Mouse (Mus musculus) olfactory bulb, adult 2 months (tissue): ENCODE measurements at regions not wholly inside any gene's neighbourhood (a gene's known extent, or its start where the extent isn't known, plus 50 kb on each side); places are given as distances from the start of the nearest gene placed in this dataset.

Experiments used
- H3K27ac ChIP-seq: fragments of 200-500 bp; 2 replicates; pipeline ENCODE4 v1.5.1; 2012; ENCODE audit warnings: low read depth, low read length; ENCODE audit not compliant: insufficient read depth
- H3K4me1 ChIP-seq: fragments of 200-500 bp; 2 replicates; pipeline ENCODE4 v1.6.1; 2012; ENCODE audit warnings: low read length; ENCODE audit not compliant: control insufficient read depth, insufficient read depth
- H3K4me3 ChIP-seq: fragments of 200-500 bp; 2 replicates; pipeline ENCODE4 v1.5.1; 2012; ENCODE audit warnings: mild to moderate bottlenecking, low read depth, low read length, moderate library complexity; ENCODE audit not compliant: insufficient read depth
- CTCF ChIP-seq: fragments of 200-500 bp; IDR thresholded peaks from 2 replicates; pipeline ENCODE4 v1.5.1; 2012; ENCODE audit warnings: low read depth, mild to moderate bottlenecking, low read length, moderate library complexity; ENCODE audit not compliant: insufficient read depth
- POLR2A ChIP-seq: fragments of 200-500 bp; IDR thresholded peaks from 2 replicates; pipeline ENCODE4 v1.6.1; 2012; ENCODE audit warnings: mild to moderate bottlenecking, low read depth, low read length, moderate library complexity; ENCODE audit not compliant: insufficient read depth
- WGBS: fragments of 180-500 bp; shearing (Covaris S2); methylation state at CpG from one replicate; pipeline ENCODE4 v1.1.7; 2018; 5-methylcytosine and 5-hydroxymethylcytosine counted together

- H3K4me3 ChIP-seq = no peak overlapping the region
- no peak overlapping the region for H3K27ac ChIP-seq
- TF ChIP-seq CTCF (no peak), POLR2A (no peak)
- H3K4me1 ChIP-seq = no peaks in the 10 kb centered on the region
- WGBS = 75% methylated on average over 12 of the region's 12 CpGs
Measured at GRCm38 (mm10) chr1:71938323-71939007, 273.6 kb downstream of the Mreg start.

- 87% methylated on average over 8 of the region's 8 CpGs for WGBS
- TF ChIP-seq POLR2A (no peak), CTCF (no peak)
Measured at GRCm38 (mm10) chr1:71937922-71938321, 274.2 kb downstream of the Mreg start.

GRCm38 (mm10) chr1:71937168-71937567 lies 274.9 kb downstream of the Mreg start:
- H3K4me3 ChIP-seq = no peak overlapping the region
- no peak for TF ChIP-seq CTCF
- no peak for TF ChIP-seq POLR2A
- no peaks in the 10 kb centered on the region for H3K4me1 ChIP-seq
- 83% methylated on average over 3 of the region's 3 CpGs for WGBS
- no peak overlapping the region for H3K27ac ChIP-seq

More at GRCm38 (mm10) chr1:71937922-71938321, 274.2 kb downstream of the Mreg start:
- no peak overlapping the region for H3K27ac ChIP-seq
- H3K4me3 ChIP-seq = no peak overlapping the region
- no peaks in the 10 kb centered on the region for H3K4me1 ChIP-seq

GRCm38 (mm10) chr1:71936501-71937129 lies 275.5 kb downstream of the Mreg start:
- Histone ChIP-seq H3K4me3 (no peak overlapping the region), H3K27ac (no peak overlapping the region), H3K4me1 (no peaks in the 10 kb centered on the region)
- WGBS = 84% methylated on average over 5 of the region's 5 CpGs
- no peak for TF ChIP-seq CTCF
- TF ChIP-seq POLR2A = no peak

GRCm38 (mm10) chr1:71925501-71925900 lies 272.5 kb upstream of the Fn1 start:
- WGBS = 96% methylated on average over 2 of the region's 2 CpGs
- Histone ChIP-seq H3K27ac (no peak overlapping the region), H3K4me3 (no peak overlapping the region), H3K4me1 (no peaks in the 10 kb centered on the region)
- no peak for TF ChIP-seq CTCF
- no peak for TF ChIP-seq POLR2A

DNA sequence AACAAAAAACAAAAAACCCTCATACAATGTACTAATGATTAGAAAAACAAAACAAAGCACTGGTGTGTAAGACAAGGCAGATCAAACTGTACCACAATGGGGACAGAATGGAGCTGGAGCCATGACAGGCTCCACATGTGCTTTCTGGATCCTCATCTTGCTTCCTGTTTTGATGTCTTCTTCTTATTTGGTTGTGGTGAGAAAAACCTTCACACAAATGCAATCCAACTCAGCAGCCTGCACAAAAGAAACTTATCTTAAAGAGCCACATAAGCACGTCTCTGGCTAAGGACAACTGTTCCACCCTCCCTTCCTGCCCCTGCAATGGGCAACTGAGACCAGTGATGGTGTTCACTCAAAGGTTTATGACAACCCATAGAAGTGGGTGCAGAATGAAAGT lies 271.9 kb upstream of the Fn1 start:
- 93% methylated on average over 1 of the region's 1 CpGs for WGBS
- no peak overlapping the region for H3K4me3 ChIP-seq
- H3K27ac ChIP-seq = no peak overlapping the region
- TF ChIP-seq POLR2A (no peak), CTCF (no peak)
- H3K4me1 ChIP-seq = no peaks in the 10 kb centered on the region

DNA sequence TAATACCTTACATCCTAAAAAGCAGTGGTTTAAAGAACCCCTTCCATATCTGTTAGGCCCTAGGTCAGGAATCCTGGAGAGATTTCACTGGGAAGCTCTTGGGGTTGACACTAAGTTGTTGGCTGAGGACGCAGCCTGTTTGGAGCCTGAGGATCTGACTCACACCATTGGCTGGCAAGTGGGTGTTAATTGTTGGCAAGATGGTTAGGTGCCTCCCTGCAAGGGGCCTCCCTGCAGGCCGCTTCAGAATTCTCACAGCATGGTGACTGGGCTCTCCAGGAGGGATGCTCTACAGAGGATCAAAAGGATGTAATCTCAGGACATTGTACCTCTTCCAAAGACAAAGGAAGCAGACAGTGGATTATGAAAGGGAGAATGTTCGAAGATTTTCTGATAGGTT lies 270.7 kb upstream of the Fn1 start:
- Histone ChIP-seq H3K4me1 (no peaks in the 10 kb centered on the region), H3K4me3 (no peak overlapping the region), H3K27ac (no peak overlapping the region)
- no peak for TF ChIP-seq POLR2A
- no peak for TF ChIP-seq CTCF
- WGBS = 55% methylated on average over 3 of the region's 3 CpGs

GRCm38 (mm10) chr1:71921456-71921855 lies 268.5 kb upstream of the Fn1 start:
- Histone ChIP-seq H3K27ac (no peak overlapping the region), H3K4me1 (no peaks in the 10 kb centered on the region), H3K4me3 (no peak overlapping the region)
- WGBS = 97% methylated on average over 2 of the region's 2 CpGs
- TF ChIP-seq POLR2A = no peak
- no peak for TF ChIP-seq CTCF

DNA sequence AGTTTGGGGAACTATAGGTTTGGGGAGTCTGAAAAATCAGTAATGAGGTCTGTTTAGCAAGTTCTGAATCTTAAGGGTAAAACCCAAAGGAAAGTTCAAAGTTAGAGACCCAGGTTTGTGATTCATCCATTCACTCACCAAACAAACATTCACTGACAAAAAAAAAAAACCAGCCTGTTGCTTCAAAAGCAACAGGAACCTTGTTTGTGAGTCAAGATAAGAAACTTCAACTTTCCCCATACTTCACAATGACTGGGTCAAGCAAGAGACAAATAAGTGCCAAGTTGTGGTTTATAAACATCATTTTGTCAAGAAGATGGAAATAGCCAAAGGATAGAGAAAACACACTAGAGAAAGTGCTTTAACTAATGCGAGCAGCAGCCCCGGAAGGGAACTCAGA lies 266.9 kb upstream of the Fn1 start:
- TF ChIP-seq CTCF (no peak), POLR2A (no peak)
- 94% methylated on average over 2 of the region's 2 CpGs for WGBS
- no peak overlapping the region for H3K27ac ChIP-seq
- no peak overlapping the region for H3K4me3 ChIP-seq
- H3K4me1 ChIP-seq = no peaks in the 10 kb centered on the region
